Mouse (Mus musculus) midbrain, embryonic 11.5 days (tissue): ENCODE measurements around the gene Pcbp1. TPM values are rescaled to one million over a fixed set of nuclear protein-coding genes. Genes with fewer than 3 reads are reported as not detected.

Experiments
- ATAC-seq: fragments of 200-750 bp; cut with Nextera tagmentation; 2 replicates; pipeline ENCODE4 v1.8.0; 2017; ENCODE audit warnings: moderate TSS enrichment, moderate library complexity; ENCODE audit not compliant: low FRiP score
- DNase-seq: peaks from one replicate; pipeline ENCODE4 v3.0.0; 2015; ENCODE audit warnings: low spot score; ENCODE audit errors: missing footprints
- H3K27ac ChIP-seq: fragments of 300-500 bp; sonication (generic); 2 replicates; pipeline ENCODE4 v1.5.1; 2014; ENCODE audit warnings: low read depth, low read length
- H3K27me3 ChIP-seq: fragments of 300-500 bp; sonication (generic); 2 replicates; pipeline ENCODE4 v1.6.1; 2014; ENCODE audit warnings: mild to moderate bottlenecking, low read length, moderate library complexity, mixed read lengths; ENCODE audit not compliant: control insufficient read depth, insufficient read depth
- H3K36me3 ChIP-seq: fragments of 300-500 bp; sonication (generic); 2 replicates; pipeline ENCODE4 v1.6.1; 2014; ENCODE audit warnings: mild to moderate bottlenecking, low read length, moderate library complexity, mixed read lengths; ENCODE audit not compliant: control insufficient read depth, insufficient read depth
- H3K4me1 ChIP-seq: fragments of 300-500 bp; sonication (generic); 2 replicates; pipeline ENCODE4 v1.6.1; 2014; ENCODE audit warnings: low read length; ENCODE audit not compliant: control insufficient read depth, insufficient read depth
- H3K4me2 ChIP-seq: fragments of 300-500 bp; sonication (generic); 2 replicates; pipeline ENCODE4 v1.6.1; 2014; ENCODE audit warnings: mild to moderate bottlenecking, moderate library complexity
- H3K4me3 ChIP-seq: fragments of 300-500 bp; sonication (generic); 2 replicates; pipeline ENCODE4 v1.5.1; 2014; ENCODE audit warnings: low read depth, low read length
- H3K9ac ChIP-seq: fragments of 300-500 bp; sonication (generic); 2 replicates; pipeline ENCODE4 v1.6.1; 2014; ENCODE audit warnings: low read length
- H3K9me3 ChIP-seq: fragments of 300-500 bp; sonication (generic); 2 replicates; pipeline ENCODE4 v1.6.1; 2016; ENCODE audit warnings: low read length; ENCODE audit not compliant: control insufficient read depth
- WGBS: fragments of 180-500 bp; shearing (Covaris S2); extraction: QIAGEN DNeasy Blood & Tissue Kit; methylation state at CpG from one replicate; pipeline ENCODE4 v1.1.7; 2014; 5-methylcytosine and 5-hydroxymethylcytosine counted together
- polyA plus RNA-seq: library from polyadenylated mRNA; unstranded; fragments of >200 nt; fragmentation: Nextera tagmentation; extraction: Ambion mirVana; gene quantifications from 2 replicates; pipeline ENCODE4 v1.2.1, GENCODE M21; 2014

Pcbp1 gene
- polyA plus RNA-seq, 1 experiment from 2014 or later, result 497 TPM

GRCm38 (mm10) chr6:86516021-86516420 lies 10.1 kb downstream of the Pcbp1 start:
- Histone ChIP-seq H3K4me3 (no peak overlapping the region), H3K27ac (no peak overlapping the region), H3K27me3 (no peaks in the 10 kb centered on the region), H3K36me3 (no peaks in the 10 kb centered on the region), H3K4me1 (no peaks in the 10 kb centered on the region), H3K9ac (no peak overlapping the region), H3K4me2 (no peak overlapping the region), H3K9me3 (no peaks in the 10 kb centered on the region)
- ATAC-seq (no peak), DNase-seq (peak; percentile 1)
- WGBS, result 67% methylated on average over 1 of the region's 1 CpGs

DNA sequence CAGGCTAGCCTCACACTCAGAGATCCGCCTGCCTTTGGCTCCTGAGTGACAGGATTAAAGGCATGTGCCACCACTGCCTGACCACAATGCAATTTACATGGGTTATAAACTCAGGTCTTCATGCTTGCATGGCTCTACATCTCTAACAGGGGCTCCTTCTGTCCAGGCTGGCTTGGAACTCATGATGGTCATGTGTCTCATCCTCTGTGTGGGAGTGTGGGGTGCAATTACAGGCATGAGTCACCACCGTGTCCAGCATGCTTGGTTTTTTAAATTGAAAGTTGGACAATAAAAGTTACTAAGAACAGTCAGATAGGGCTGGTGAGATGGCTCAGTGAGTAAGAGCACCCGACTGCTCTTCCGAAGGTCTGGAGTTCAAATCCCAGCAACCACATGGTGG lies 12.8 kb downstream of the Pcbp1 start:
- 95% methylated on average over 4 of the region's 4 CpGs for WGBS
- H3K9ac ChIP-seq, result no peak overlapping the region
- no peaks in the 10 kb centered on the region for H3K36me3 ChIP-seq
- DNase-seq (peak; percentile 75), ATAC-seq (no peak)
- H3K4me3 ChIP-seq, result no peak overlapping the region
- H3K27me3 ChIP-seq, result no peaks in the 10 kb centered on the region
- H3K4me2 ChIP-seq, result no peak overlapping the region
- H3K4me1 ChIP-seq, result no peaks in the 10 kb centered on the region
- no peaks in the 10 kb centered on the region for H3K9me3 ChIP-seq
- H3K27ac ChIP-seq, result no peak overlapping the region

- Histone ChIP-seq H3K9me3 (no peaks in the 10 kb centered on the region), H3K27ac (no peak overlapping the region), H3K4me3 (no peak overlapping the region), H3K27me3 (no peaks in the 10 kb centered on the region), H3K9ac (no peak overlapping the region), H3K36me3 (no peaks in the 10 kb centered on the region), H3K4me2 (no peak overlapping the region), H3K4me1 (no peaks in the 10 kb centered on the region)
- WGBS, result 83% methylated on average over 4 of the region's 4 CpGs
- peak; percentile 6 for DNase-seq
- no peak for ATAC-seq
These were observed 15.1 kb downstream of the Pcbp1 start for GRCm38 (mm10) chr6:86510979-86511378.

DNA sequence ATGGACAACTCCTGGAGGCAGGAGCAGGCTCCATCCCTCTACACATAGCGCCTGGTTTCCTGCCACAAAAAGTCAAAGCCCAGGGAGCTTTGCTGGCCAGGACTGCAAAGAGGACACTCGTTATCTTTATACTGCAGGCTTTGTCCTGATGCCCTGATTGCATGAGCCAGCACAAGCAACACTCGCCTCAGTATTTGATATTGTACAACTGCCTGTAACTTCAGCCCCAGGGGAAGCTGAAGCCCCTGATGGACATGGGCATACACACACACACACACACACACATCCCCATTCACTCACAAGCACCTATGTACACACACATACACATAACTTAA lies 16.3 kb downstream of the Pcbp1 start:
- Histone ChIP-seq H3K27ac (no peak overlapping the region), H3K9ac (no peak overlapping the region), H3K27me3 (no peaks in the 10 kb centered on the region), H3K4me1 (no peaks in the 10 kb centered on the region), H3K9me3 (no peaks in the 10 kb centered on the region), H3K36me3 (no peaks in the 10 kb centered on the region), H3K4me3 (no peak overlapping the region), H3K4me2 (no peak overlapping the region)
- WGBS, result 78% methylated on average over 3 of the region's 3 CpGs
- ATAC-seq (no peak), DNase-seq (peak; percentile 39)

GRCm38 (mm10) chr6:86509194-86509865 lies 16.8 kb downstream of the Pcbp1 start:
- 77% methylated on average over 4 of the region's 4 CpGs for WGBS
- Histone ChIP-seq H3K36me3 (no peaks in the 10 kb centered on the region), H3K4me3 (no peak overlapping the region), H3K4me2 (no peak overlapping the region), H3K27ac (no peak overlapping the region), H3K27me3 (no peaks in the 10 kb centered on the region), H3K9ac (no peak overlapping the region), H3K9me3 (no peaks in the 10 kb centered on the region), H3K4me1 (no peaks in the 10 kb centered on the region)
- DNase-seq (peak; percentile 62), ATAC-seq (no peak)

GRCm38 (mm10) chr6:86508736-86509135 lies 17.4 kb downstream of the Pcbp1 start:
- WGBS, result 79% methylated on average over 3 of the region's 3 CpGs
- no peak overlapping the region for H3K4me3 ChIP-seq

DNA sequence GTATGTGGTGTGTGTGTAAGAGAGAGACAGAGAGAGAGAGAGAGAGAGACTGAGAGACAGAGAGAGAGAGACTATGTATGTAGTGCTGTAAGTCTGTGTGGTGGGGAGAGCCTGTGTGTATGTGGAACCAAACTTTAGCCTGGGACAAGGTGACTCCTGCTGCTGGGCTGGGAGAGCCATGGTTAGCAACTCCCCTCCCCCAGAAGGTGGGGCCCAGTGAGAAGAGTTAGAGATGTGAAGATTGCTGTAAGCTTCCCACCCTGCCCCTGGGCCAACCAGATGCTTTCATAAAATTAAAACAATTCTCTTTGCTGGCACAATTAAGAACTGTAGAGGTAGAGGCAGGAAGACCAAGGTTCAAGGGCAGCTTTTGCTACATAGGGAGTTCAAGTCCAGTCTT lies 19.0 kb downstream of the Pcbp1 start:
- Histone ChIP-seq H3K9me3 (no peaks in the 10 kb centered on the region), H3K27ac (no peak overlapping the region), H3K4me2 (no peak overlapping the region), H3K27me3 (no peaks in the 10 kb centered on the region), H3K4me1 (no peaks in the 10 kb centered on the region), H3K9ac (no peak overlapping the region), H3K36me3 (no peaks in the 10 kb centered on the region), H3K4me3 (no peak overlapping the region)
- DNase-seq (no peak), ATAC-seq (no peak)

More at GRCm38 (mm10) chr6:86508736-86509135, 17.4 kb downstream of the Pcbp1 start:
- Histone ChIP-seq H3K36me3 (no peaks in the 10 kb centered on the region), H3K4me2 (no peak overlapping the region), H3K27ac (no peak overlapping the region), H3K4me1 (no peaks in the 10 kb centered on the region), H3K27me3 (no peaks in the 10 kb centered on the region), H3K9me3 (no peaks in the 10 kb centered on the region), H3K9ac (no peak overlapping the region)
- ATAC-seq (no peak), DNase-seq (peak; percentile 61)

DNA sequence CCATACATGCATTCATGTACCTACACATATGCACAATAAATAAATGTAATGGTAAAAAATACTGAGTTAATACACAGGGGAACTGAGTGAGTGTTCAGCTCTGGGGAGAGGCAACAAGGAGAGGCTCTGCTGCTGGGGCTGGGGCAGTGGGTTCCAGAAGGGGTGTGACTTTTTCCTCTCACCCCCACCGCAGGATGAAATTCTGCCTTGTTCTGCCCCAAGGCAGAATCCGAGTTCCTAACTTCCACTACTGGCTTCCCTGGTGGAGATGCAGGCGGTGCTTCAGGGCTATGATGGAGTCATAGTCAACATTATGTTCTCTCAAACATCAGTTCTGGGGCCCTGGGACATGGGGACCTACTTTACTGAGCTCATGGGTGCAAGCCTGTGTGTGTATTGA lies 19.8 kb downstream of the Pcbp1 start:
- H3K4me2 ChIP-seq, result no peak overlapping the region
- H3K9me3 ChIP-seq, result no peaks in the 10 kb centered on the region
- WGBS, result 83% methylated on average over 3 of the region's 3 CpGs
- no peak overlapping the region for H3K9ac ChIP-seq
- no peaks in the 10 kb centered on the region for H3K36me3 ChIP-seq
- ATAC-seq (no peak), DNase-seq (peak; percentile 10)
- H3K27ac ChIP-seq, result no peak overlapping the region
- no peaks in the 10 kb centered on the region for H3K4me1 ChIP-seq
- H3K4me3 ChIP-seq, result no peak overlapping the region
- H3K27me3 ChIP-seq, result no peaks in the 10 kb centered on the region

DNA sequence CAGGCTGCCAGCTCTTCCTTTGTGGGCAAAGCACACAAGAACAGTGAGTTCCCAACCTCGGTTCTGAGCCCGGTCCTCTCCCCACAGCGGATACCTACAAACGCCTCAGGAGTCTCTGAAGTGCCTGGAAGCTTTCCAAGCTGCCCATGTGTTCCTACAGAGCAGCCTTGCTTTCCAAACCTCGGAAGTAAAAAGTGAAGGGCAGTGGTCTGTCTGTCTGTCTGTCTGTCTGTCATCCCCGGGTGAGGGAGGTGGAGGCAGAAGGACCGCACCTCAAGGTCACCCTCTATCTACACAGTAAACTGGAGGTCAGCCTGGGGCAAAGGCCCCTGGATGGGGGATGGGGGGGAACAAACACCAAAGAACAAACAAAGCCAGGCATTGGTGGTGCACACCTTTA lies 20.4 kb downstream of the Pcbp1 start:
- H3K9me3 ChIP-seq, result no peaks in the 10 kb centered on the region
- no peak overlapping the region for H3K9ac ChIP-seq
- 86% methylated on average over 7 of the region's 7 CpGs for WGBS
- H3K27ac ChIP-seq, result no peak overlapping the region
- ATAC-seq (no peak), DNase-seq (peak; percentile 47)
- H3K4me3 ChIP-seq, result no peak overlapping the region
- no peaks in the 10 kb centered on the region for H3K4me1 ChIP-seq
- H3K27me3 ChIP-seq, result no peaks in the 10 kb centered on the region
- no peaks in the 10 kb centered on the region for H3K36me3 ChIP-seq
- no peak overlapping the region for H3K4me2 ChIP-seq
